21 mouse cellular contexts compared by ENCODE assay signal in the genomic region with DNA sequence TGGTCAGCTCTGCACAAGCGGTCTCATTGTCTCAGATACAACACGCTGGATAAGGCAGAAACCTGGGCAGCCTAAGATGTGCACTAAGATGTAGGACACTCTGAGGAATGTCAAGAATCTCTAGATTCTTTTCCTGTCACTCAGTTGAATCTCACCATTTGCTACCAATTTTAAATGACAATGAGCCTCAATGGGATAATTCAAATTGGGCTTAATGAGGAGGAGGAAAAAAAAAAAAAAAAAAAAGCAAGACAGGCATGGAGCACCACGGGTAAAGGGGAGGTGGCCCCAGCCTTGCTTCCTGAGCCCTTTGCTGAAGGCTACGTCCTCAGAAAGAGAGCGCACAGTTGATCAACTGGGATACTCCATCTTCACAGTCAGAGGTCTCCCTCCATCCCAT.
A peak's percentile ranks its signal among the peaks of the same experiment; 100 is the strongest.
DNase-seq lines count a peak whose midpoint lies in the region; ATAC-seq and TF ChIP-seq lines count a peak whose summit lies in the region.
"Had no signal": no experiment of that assay in that cellular context is flagged by ENCODE, and none has a peak within 500 bp of the region (broad histone marks: within the 10 kb centered on the region; RNA-seq: fewer than 3 reads in every experiment).

No protein-coding gene starts in this region.

- no peak overlapping the region for H3K9ac ChIP-seq in forebrain, embryonic 13.5 days
- peak overlapping the region; percentile 72 for H3K9ac ChIP-seq in ES-E14 (ENCODE audit: insufficient read depth, low read depth, low read length, poor library complexity, severe bottlenecking)
- H3K9ac ChIP-seq in kidney, embryonic 14.5 days (ENCODE audit: low read depth, low read length), result no peak overlapping the region
- H3K9ac ChIP-seq: embryonic facial prominence, embryonic 12.5 days; forebrain, embryonic 12.5 days; forebrain, postnatal 0 days; heart, embryonic 15.5 days; hindbrain, embryonic 14.5 days had no signal

- 52% methylated on average over 5 of the region's 5 CpGs for WGBS in forebrain, embryonic 10.5 days
- WGBS in forebrain, embryonic 13.5 days, result 49% methylated on average over 5 of the region's 5 CpGs
- 69% methylated on average over 5 of the region's 5 CpGs for WGBS in kidney, embryonic 14.5 days

- in situ Hi-C loops in ES-E14 (cut with MboI; ENCODE audit: low sequenced_read_pairs in 2 of 2, unreplicated experiment in 2 of 2), result loop anchor here (25.0 kb wide), 1 partner anchor 306 kb away; no protein-coding TSS in a partner anchor

- no peak overlapping the region for H3K4me3 ChIP-seq in forebrain, embryonic 10.5 days
- H3K4me3 ChIP-seq in forebrain, embryonic 13.5 days, result no peak overlapping the region
- H3K4me3 ChIP-seq in megakaryocyte, embryonic 14.5 days (replicated peaks), result peak overlapping the region; percentile 7
- H3K4me3 ChIP-seq in ES-E14 (ENCODE audit: insufficient read depth in 1 of 2, low read depth in 1 of 2, low read length in 2 of 2, poor library complexity in 1 of 2, severe bottlenecking in 1 of 2), result peak overlapping the region; percentile 47 to 57
- H3K4me3 ChIP-seq in kidney, embryonic 14.5 days (ENCODE audit: low read length), result no peak overlapping the region
- H3K4me3 ChIP-seq: embryonic facial prominence, embryonic 12.5 days; forebrain, embryonic 12.5 days; heart, embryonic 15.5 days had no signal

- no peaks in the 10 kb centered on the region for H3K36me3 ChIP-seq in forebrain, embryonic 10.5 days (replicated peaks)
- 0 out of 2 replicates have a peak, but pooled peaks cover 2% of the 10 kb centered on the region for H3K36me3 ChIP-seq in forebrain, embryonic 13.5 days (ENCODE audit: poor library complexity, severe bottlenecking)
- H3K36me3 ChIP-seq in megakaryocyte, embryonic 14.5 days (replicated peaks; ENCODE audit: low read length), result no peaks in the 10 kb centered on the region
- H3K36me3 ChIP-seq in ES-E14 (ENCODE audit: control insufficient read depth, insufficient read depth, low read length, poor library complexity, severe bottlenecking), result no peaks in the 10 kb centered on the region; the same call in 1 of the 2 replicates
- no peaks in the 10 kb centered on the region for H3K36me3 ChIP-seq in kidney, embryonic 14.5 days (ENCODE audit: control insufficient read depth, insufficient read depth, low read length)
- H3K36me3 ChIP-seq: embryonic facial prominence, embryonic 12.5 days; forebrain, embryonic 12.5 days; heart, embryonic 15.5 days had no signal

- H3K4me2 ChIP-seq in forebrain, embryonic 13.5 days, result no peak overlapping the region
- no peak overlapping the region for H3K4me2 ChIP-seq in kidney, embryonic 14.5 days (replicated peaks; ENCODE audit: low read depth, low read length)
- H3K4me2 ChIP-seq: embryonic facial prominence, embryonic 12.5 days; forebrain, embryonic 12.5 days; heart, embryonic 11.5 days; heart, embryonic 15.5 days; hindbrain, embryonic 14.5 days had no signal

- ATAC-seq in forebrain, embryonic 13.5 days, result no peak
- no peak for ATAC-seq in megakaryocyte, adult 5-6 weeks (ENCODE audit: poor library complexity, severe bottlenecking)
- no peak for ATAC-seq in kidney, embryonic 14.5 days (ENCODE audit: low FRiP score, low TSS enrichment)

- peaks cover 62% of the 10 kb centered on the region for H3K4me1 ChIP-seq in forebrain, embryonic 10.5 days
- H3K4me1 ChIP-seq in forebrain, embryonic 13.5 days, result peaks cover 9% of the 10 kb centered on the region
- H3K4me1 ChIP-seq in megakaryocyte, embryonic 14.5 days, result peaks cover 38% of the 10 kb centered on the region
- peaks cover 8 to 29% of the 10 kb centered on the region in 2 experiments for H3K4me1 ChIP-seq in ES-E14 (ENCODE audit: control insufficient read depth in 2 of 2, insufficient read depth in 2 of 2, low read length in 2 of 2, poor library complexity in 1 of 2)
- H3K4me1 ChIP-seq in kidney, embryonic 14.5 days (ENCODE audit: control insufficient read depth, insufficient read depth, low read length), result 0 out of 2 replicates have a peak, but pooled peaks cover 3% of the 10 kb centered on the region
- H3K4me1 ChIP-seq: forebrain, embryonic 12.5 days had no signal

- DNase-seq in forebrain, embryonic 10.5 days (ENCODE audit: extremely low spot score, low spot score), result no peak
- DNase-seq in ES-E14 (ENCODE audit: low read depth, low spot score), result peak; percentile 69
- peak; percentile 93 for DNase-seq in ZHBTc4 (ENCODE audit: low read depth, low spot score)
- DNase-seq in c-Kit-positive CD71-positive TER-119-positive erythroid progenitor cells, embryonic 14.5 days (ENCODE audit: low spot score), result no peak
- DNase-seq: adrenal gland, postnatal 14 days; cerebellum, adult 18-20 months; cerebellum, adult 9-11 months; cerebellum, postnatal 36 days; forebrain, postnatal 0 days; gastrocnemius, postnatal 10 days; heart, postnatal 14 days; kidney, adult 8-10 months had no signal

- 0 out of 2 replicates have a peak overlapping the region, but pooled peaks have one; percentile 1 for H3K27ac ChIP-seq in forebrain, embryonic 10.5 days
- H3K27ac ChIP-seq in forebrain, embryonic 13.5 days, result no peak overlapping the region
- H3K27ac ChIP-seq in ES-E14 (ENCODE audit: insufficient read depth, low read depth, low read length, poor library complexity, severe bottlenecking), result peak overlapping the region; percentile 91
- no peak overlapping the region for H3K27ac ChIP-seq in kidney, embryonic 14.5 days (ENCODE audit: low read depth, low read length)
- H3K27ac ChIP-seq: embryonic facial prominence, embryonic 12.5 days; forebrain, embryonic 12.5 days; heart, embryonic 15.5 days; hindbrain, embryonic 14.5 days had no signal

- H3K9me3 ChIP-seq in forebrain, embryonic 10.5 days, result no peaks in the 10 kb centered on the region
- H3K9me3 ChIP-seq in forebrain, embryonic 13.5 days (replicated peaks), result no peaks in the 10 kb centered on the region
- no peaks in the 10 kb centered on the region for H3K9me3 ChIP-seq in megakaryocyte, embryonic 14.5 days
- no peaks in the 10 kb centered on the region for H3K9me3 ChIP-seq in ES-E14 (ENCODE audit: control insufficient read depth, insufficient read depth, low read depth, low read length)
- no peaks in the 10 kb centered on the region for H3K9me3 ChIP-seq in kidney, embryonic 14.5 days (ENCODE audit: control insufficient read depth, low read length)
- H3K9me3 ChIP-seq: embryonic facial prominence, embryonic 12.5 days; forebrain, embryonic 12.5 days; heart, embryonic 15.5 days had no signal

- peaks cover 51% of the 10 kb centered on the region for H3K27me3 ChIP-seq in forebrain, embryonic 10.5 days (ENCODE audit: poor library complexity, severe bottlenecking)
- 0 out of 2 replicates have a peak, but pooled peaks cover 4% of the 10 kb centered on the region for H3K27me3 ChIP-seq in forebrain, embryonic 13.5 days
- peaks cover 24% of the 10 kb centered on the region for H3K27me3 ChIP-seq in megakaryocyte, embryonic 14.5 days (replicated peaks)
- no peaks in the 10 kb centered on the region for H3K27me3 ChIP-seq in kidney, embryonic 14.5 days (ENCODE audit: control insufficient read depth, insufficient read depth, low read length)
- H3K27me3 ChIP-seq: heart, embryonic 15.5 days had no signal

TF ChIP-seq in ES-E14, 5 proteins besides CTCF, POLR2A, EP300 and RAD21:
- peak; percentile 12; the same call in 1 of the 2 replicates for TF ChIP-seq CHD2 (IDR thresholded peaks at IDR 0.05; ENCODE audit: low read depth, low read length)
- 0 out of 2 replicates have a peak, but pooled peaks have one; percentile 31 for TF ChIP-seq MAFK (IDR thresholded peaks at IDR 0.05; ENCODE audit: insufficient read depth, low read depth, low read length)
- peak; percentile 100 for TF ChIP-seq ZNF384 (IDR thresholded peaks at IDR 0.05; ENCODE audit: low read depth, low read length)
- TF ChIP-seq ZC3H11A (IDR thresholded peaks at IDR 0.05; ENCODE audit: borderline replicate concordance, low read depth, low read length), result no peak

Comparison
In these comparisons a context has a peak if more than half of its experiments do, and no peak if none do; other contexts are left out.
1. H3K27ac ChIP-seq: peak in forebrain, embryonic 10.5 days (single experiment) and ES-E14 (single experiment); none in forebrain, embryonic 13.5 days (single experiment) and kidney, embryonic 14.5 days (single experiment).
2. DNase-seq: peak in ES-E14 (single experiment) and ZHBTc4 (single experiment); none in forebrain, embryonic 10.5 days (single experiment) and c-Kit-positive CD71-positive TER-119-positive erythroid progenitor cells, embryonic 14.5 days (single experiment).
3. H3K4me3 ChIP-seq: peak in megakaryocyte, embryonic 14.5 days (single experiment) and ES-E14 (2 of 2); none in forebrain, embryonic 10.5 days (single experiment), forebrain, embryonic 13.5 days (single experiment) and kidney, embryonic 14.5 days (single experiment).